Mouse (Mus musculus) ovary, postnatal 14 days (tissue): ENCODE results near the gene Sept3.
"Not testable (repeated sequence)": the region's sequence is repeated elsewhere in the genome, so short reads cannot be mapped to it uniquely, and the experiment has no call there.

Experiments
- DNase-seq: peaks from one replicate; pipeline ENCODE4 v3.0.0; 2022; ENCODE audit warnings: low spot score

Sept3 gene

GRCm38 (mm10) chr15:82274593-82274926 is at the start of gene Sept3:
TSS of gene Sept3 (plus strand) at chr15:82274893.
- DNase-seq: no peak

GRCm38 (mm10) chr15:82225769-82226168 is 48.9 kb upstream of the Sept3 start:
- no peak for DNase-seq

GRCm38 (mm10) chr15:82229542-82230045 is 45.1 kb upstream of the Sept3 start:
- DNase-seq: no peak

- no peak for DNase-seq
Observed at GRCm38 (mm10) chr15:82230098-82230611, 44.5 kb upstream of the Sept3 start.

GRCm38 (mm10) chr15:82231100-82231499 is 43.6 kb upstream of the Sept3 start:
- DNase-seq: no peak

- DNase-seq: no peak
Observed at GRCm38 (mm10) chr15:82231591-82232378, 42.9 kb upstream of the Sept3 start.

- no peak for DNase-seq
Observed at GRCm38 (mm10) chr15:82232651-82233050, 42.0 kb upstream of the Sept3 start.

GRCm38 (mm10) chr15:82235661-82236060 is 39.0 kb upstream of the Sept3 start:
- no peak for DNase-seq

- peak; percentile 81 for DNase-seq
Observed at GRCm38 (mm10) chr15:82236565-82236964, 38.1 kb upstream of the Sept3 start.

- no peak for DNase-seq
Observed at GRCm38 (mm10) chr15:82243311-82243710, 31.4 kb upstream of the Sept3 start.

GRCm38 (mm10) chr15:82243742-82244114 is 31.0 kb upstream of the Sept3 start:
- no peak for DNase-seq

- peak; percentile 80 for DNase-seq
Observed at GRCm38 (mm10) chr15:82244115-82244804, 30.4 kb upstream of the Sept3 start, which contains the start of gene Cenpm. TSS of gene Cenpm (minus strand) at chr15:82244748.

GRCm38 (mm10) chr15:82244805-82245161 is 29.9 kb upstream of the Sept3 start:
- not testable (repeated sequence) for DNase-seq

GRCm38 (mm10) chr15:82247131-82247776 is 27.4 kb upstream of the Sept3 start:
- no peak for DNase-seq

- DNase-seq: no peak
Observed at GRCm38 (mm10) chr15:82251579-82251978, 23.1 kb upstream of the Sept3 start.

- DNase-seq: no peak
Observed at GRCm38 (mm10) chr15:82252097-82252496, 22.6 kb upstream of the Sept3 start, which contains the start of gene 1500009C09Rik. TSS of gene 1500009C09Rik (plus strand) at chr15:82252397.

- DNase-seq: no peak
Observed at GRCm38 (mm10) chr15:82255248-82255647, 19.4 kb upstream of the Sept3 start.

- DNase-seq: no peak
Observed at GRCm38 (mm10) chr15:82255944-82256383, 18.7 kb upstream of the Sept3 start.

GRCm38 (mm10) chr15:82259510-82259909 is 15.2 kb upstream of the Sept3 start:
- DNase-seq: peak; percentile 58

GRCm38 (mm10) chr15:82266356-82266755 is 8.3 kb upstream of the Sept3 start:
- peak; percentile 62 for DNase-seq

- no peak for DNase-seq
Observed at GRCm38 (mm10) chr15:82268185-82268584, 6.5 kb upstream of the Sept3 start.

GRCm38 (mm10) chr15:82268783-82269182 is 5.9 kb upstream of the Sept3 start:
- no peak for DNase-seq
